Mouse (Mus musculus): ENCODE data around the gene Lamtor4. TPM values are rescaled to one million over a fixed set of nuclear protein-coding genes. Genes with fewer than 3 reads are reported as not detected.

Gene Lamtor4
- polyA plus RNA-seq, 1 experiment from 2014 or later, result 47.9 TPM

DNA sequence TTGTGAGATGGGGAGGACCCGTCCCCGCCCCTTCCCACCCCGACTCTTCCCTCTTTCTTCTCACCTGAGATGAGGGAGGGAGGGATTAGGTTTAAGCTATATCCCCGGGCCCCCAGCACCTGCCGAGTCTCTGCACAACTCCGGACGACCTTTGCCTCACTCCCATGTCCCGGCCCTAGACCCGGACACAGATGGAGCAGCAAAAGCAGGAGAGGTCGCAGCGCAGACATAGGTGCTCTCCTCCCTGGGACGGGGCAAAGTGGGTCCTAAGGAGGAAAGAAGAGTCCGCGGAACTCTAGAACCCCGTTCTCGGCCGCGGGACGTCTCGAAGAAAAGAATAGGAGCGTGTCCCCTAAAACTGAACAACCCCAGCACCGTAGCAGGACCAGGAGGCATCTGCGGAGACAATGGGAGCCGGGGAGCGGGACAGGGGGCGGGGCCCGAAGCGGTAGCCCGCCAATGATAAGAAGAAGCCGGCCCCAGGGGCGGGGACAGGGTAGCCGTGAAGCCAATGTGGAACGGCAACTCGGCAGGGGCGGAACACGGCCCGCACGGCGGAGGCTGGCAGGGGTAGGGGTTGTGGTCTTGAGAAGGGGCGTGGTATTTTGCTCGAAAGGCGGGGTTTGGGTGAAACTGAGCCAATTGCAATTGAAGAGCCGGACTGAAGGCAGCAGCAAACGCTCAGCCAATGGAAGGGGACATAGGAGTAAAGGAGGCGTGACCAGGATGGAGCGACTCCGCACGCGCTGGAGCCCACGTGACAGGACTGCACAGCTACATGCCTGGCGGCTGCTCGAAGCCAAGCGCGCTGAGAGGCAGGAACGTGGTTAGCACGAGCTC is 24.5 kb downstream of the Lamtor4 start, which contains the start of the genes Gm43720, Gpc2 and Stag3:
Gene Gm43720 (minus strand): TSS at position 374 of the 840 bp plus-strand sequence.
Gene Gpc2 (minus strand): TSS at position 421 of the 840 bp plus-strand sequence.
Gene Stag3 (plus strand): TSS at position 656 of the 840 bp plus-strand sequence.
- H3K4me3 ChIP-seq, result peak within 1 kb of the TSS; percentile 66
- peaks cover 39% of the 10 kb centered on the region for H3K36me3 ChIP-seq
- H3K27me3 ChIP-seq (ENCODE audit: low read depth, poor library complexity, severe bottlenecking), result peaks cover 26% of the 10 kb centered on the region
- DNase-seq (ENCODE audit: low spot score), result peak; percentile 99
- H3K27ac ChIP-seq (replicated peaks), result peak within 1 kb of the TSS; percentile 93
- H3K9me3 ChIP-seq (replicated peaks), result peaks cover 8% of the 10 kb centered on the region; the same call in 1 of the 2 replicates
- H3K4me1 ChIP-seq, result peaks cover 44% of the 10 kb centered on the region
- under 1% methylated on average over 56 of the region's 56 CpGs for WGBS

DNA sequence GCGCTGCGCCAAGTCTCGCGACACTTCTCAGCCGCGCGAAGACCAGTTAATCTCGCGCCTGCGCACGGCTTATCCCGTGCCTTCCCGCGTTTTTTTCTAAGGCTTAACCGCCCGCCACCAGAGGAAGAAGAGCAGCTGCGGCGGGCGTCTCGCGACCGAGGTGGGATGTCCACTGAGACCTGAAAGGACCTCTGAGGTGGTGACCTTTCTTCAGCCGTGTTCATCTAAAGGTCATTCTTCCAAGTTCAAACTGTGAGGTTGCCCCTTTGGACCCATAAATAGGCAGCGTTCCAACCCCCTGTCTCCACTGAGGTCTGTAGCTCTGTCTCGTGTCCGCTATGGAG is 25.1 kb downstream of the Lamtor4 start:
- peaks cover 26% of the 10 kb centered on the region for H3K27me3 ChIP-seq (ENCODE audit: low read depth, poor library complexity, severe bottlenecking)
- WGBS, result 26% methylated on average over 26 of the region's 26 CpGs
- peaks cover 8% of the 10 kb centered on the region; the same call in 1 of the 2 replicates for H3K9me3 ChIP-seq (replicated peaks)
- DNase-seq (ENCODE audit: low spot score), result no peak
- H3K36me3 ChIP-seq, result peaks cover 33% of the 10 kb centered on the region
- H3K4me1 ChIP-seq, result peaks cover 38% of the 10 kb centered on the region
- peak overlapping the region; percentile 93; the same call in 1 of the 2 replicates for H3K27ac ChIP-seq (replicated peaks)
- peak overlapping the region; percentile 66 for H3K4me3 ChIP-seq

DNA sequence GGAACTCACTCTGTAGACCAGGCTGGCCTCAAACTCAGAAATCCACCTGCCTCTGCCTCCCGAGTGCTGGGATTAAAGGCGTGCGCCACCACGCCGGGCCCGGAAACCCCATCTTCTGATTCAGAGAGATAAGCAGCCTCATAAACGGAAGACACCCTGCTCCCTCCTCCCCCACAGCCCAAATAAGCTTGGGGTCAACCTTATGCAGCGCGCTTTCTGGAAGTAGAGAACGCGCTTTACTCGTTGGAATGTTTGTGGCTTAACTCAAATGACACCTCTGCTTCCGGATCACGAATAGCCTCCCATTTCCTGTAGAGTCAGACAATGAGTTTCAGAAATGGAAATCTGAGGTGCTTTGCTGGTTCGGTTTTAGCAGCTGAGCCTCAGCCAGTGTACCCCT is 25.5 kb downstream of the Lamtor4 start:
- Histone ChIP-seq H3K4me1 (peaks cover 34% of the 10 kb centered on the region), H3K27me3 (ENCODE audit: low read depth, poor library complexity, severe bottlenecking) (peaks cover 26% of the 10 kb centered on the region), H3K4me3 (no peak overlapping the region), H3K27ac (replicated peaks) (no peak overlapping the region), H3K9me3 (replicated peaks) (peaks cover 8% of the 10 kb centered on the region; the same call in 1 of the 2 replicates), H3K36me3 (peaks cover 29% of the 10 kb centered on the region)
- DNase-seq (ENCODE audit: low spot score), result no peak
- WGBS, result 90% methylated on average over 15 of the region's 15 CpGs

DNA sequence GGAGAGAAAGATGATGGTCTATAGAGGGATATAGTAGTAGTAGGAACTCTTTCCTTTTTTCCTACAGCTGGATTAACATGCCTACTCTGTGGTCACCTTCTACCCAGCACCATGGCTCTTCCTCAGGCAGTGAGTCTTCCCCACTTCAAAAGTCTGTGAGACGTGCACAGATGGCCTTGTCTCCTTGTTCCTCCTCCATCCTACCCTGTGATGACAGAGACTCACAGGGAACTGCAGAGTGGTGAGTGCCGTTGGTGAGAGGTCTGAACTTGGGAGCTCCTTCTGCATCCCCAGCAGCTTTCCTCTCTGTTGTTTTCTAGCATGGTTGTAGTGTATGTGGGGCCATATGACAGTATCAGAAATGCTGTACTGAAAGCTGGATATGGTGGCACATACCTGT is 26.5 kb downstream of the Lamtor4 start:
- DNase-seq (ENCODE audit: low spot score), result no peak
- Histone ChIP-seq H3K27ac (replicated peaks) (no peak overlapping the region), H3K9me3 (replicated peaks) (peaks cover 8% of the 10 kb centered on the region; the same call in 1 of the 2 replicates), H3K4me3 (no peak overlapping the region), H3K27me3 (ENCODE audit: low read depth, poor library complexity, severe bottlenecking) (peaks cover 21% of the 10 kb centered on the region), H3K36me3 (peaks cover 19% of the 10 kb centered on the region), H3K4me1 (peaks cover 24% of the 10 kb centered on the region)
- WGBS, result 86% methylated on average over 2 of the region's 2 CpGs

DNA sequence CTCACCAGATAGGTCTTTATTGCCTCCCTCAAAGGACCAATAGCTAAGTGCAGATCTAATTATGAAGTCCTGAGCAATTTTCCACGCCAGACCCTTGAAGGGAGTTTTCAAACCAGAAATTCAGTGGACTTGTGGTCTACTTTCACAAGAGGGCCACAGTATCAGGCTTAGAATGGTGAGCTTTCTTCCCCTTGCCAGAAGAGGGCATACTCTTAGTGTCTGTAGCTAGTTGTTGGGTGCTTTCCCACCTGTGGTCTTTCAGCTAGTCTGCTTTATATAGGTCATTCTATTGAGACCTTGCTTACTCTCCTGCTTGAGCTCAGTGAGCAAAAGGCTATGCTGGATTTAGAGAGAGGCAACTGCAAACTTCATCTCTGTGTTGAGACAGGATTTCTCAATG is 28.3 kb downstream of the Lamtor4 start:
- H3K27me3 ChIP-seq (ENCODE audit: low read depth, poor library complexity, severe bottlenecking), result peaks cover 15% of the 10 kb centered on the region
- peaks cover 2% of the 10 kb centered on the region; the same call in 1 of the 2 replicates for H3K36me3 ChIP-seq
- 78% methylated on average over 1 of the region's 1 CpGs for WGBS
- peaks cover 7% of the 10 kb centered on the region for H3K4me1 ChIP-seq
- H3K9me3 ChIP-seq (replicated peaks), result peaks cover 8% of the 10 kb centered on the region; the same call in 1 of the 2 replicates
- no peak overlapping the region for H3K27ac ChIP-seq (replicated peaks)
- no peak overlapping the region for H3K4me3 ChIP-seq
- no peak for DNase-seq (ENCODE audit: low spot score)

DNA sequence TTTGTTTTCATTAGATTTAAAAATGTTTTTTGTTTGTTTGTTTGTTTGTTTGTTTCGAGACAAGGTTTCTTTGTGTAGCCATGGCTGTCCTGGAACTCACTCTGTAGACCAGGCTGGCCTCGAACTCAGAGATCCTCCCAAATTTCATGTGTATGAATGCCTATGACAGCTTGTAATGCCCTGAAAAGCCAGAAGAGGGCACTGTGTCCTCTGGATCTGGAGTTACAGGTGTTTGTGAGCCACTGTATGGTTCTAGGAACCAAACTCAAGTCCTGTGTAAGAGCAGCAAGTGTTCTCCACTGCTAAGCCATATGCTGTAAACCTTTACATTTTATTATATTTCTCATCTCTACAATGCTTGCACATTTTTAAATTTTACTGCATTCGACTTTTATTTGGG is 32.6 kb downstream of the Lamtor4 start:
- no peak overlapping the region for H3K27ac ChIP-seq (replicated peaks)
- H3K9me3 ChIP-seq (replicated peaks), result no peaks in the 10 kb centered on the region
- no peaks in the 10 kb centered on the region for H3K27me3 ChIP-seq (ENCODE audit: low read depth, poor library complexity, severe bottlenecking)
- 76% methylated on average over 3 of the region's 3 CpGs for WGBS
- H3K4me3 ChIP-seq, result no peak overlapping the region
- no peaks in the 10 kb centered on the region for H3K4me1 ChIP-seq
- DNase-seq (ENCODE audit: low spot score), result no peak
- H3K36me3 ChIP-seq, result no peaks in the 10 kb centered on the region

DNA sequence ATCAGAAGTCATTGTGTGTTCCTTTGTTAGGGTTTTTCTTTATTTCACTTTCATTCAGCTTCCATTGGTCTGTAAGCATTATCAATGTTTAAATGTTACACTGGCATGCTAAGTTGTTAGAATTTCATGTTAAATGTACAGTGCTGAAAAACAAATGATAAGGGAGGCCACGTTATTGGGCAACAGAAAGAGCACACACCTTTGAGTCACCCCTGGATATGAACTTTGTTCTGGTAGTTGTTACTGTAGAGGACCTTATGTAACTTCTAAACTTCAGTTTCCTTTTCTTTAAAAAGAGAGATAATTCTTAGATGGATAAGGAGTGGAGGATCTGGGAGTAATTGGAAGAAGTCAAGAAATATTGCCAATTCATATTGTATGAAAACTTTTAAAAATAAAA is 36.4 kb downstream of the Lamtor4 start:
- H3K4me1 ChIP-seq, result no peaks in the 10 kb centered on the region
- H3K36me3 ChIP-seq, result no peaks in the 10 kb centered on the region
- no peak for DNase-seq (ENCODE audit: low spot score)
- no peak overlapping the region for H3K27ac ChIP-seq (replicated peaks)
- no peaks in the 10 kb centered on the region for H3K9me3 ChIP-seq (replicated peaks)
- H3K27me3 ChIP-seq (ENCODE audit: low read depth, poor library complexity, severe bottlenecking), result no peaks in the 10 kb centered on the region
- no peak overlapping the region for H3K4me3 ChIP-seq
- WGBS, result 86% methylated on average over 1 of the region's 1 CpGs

DNA sequence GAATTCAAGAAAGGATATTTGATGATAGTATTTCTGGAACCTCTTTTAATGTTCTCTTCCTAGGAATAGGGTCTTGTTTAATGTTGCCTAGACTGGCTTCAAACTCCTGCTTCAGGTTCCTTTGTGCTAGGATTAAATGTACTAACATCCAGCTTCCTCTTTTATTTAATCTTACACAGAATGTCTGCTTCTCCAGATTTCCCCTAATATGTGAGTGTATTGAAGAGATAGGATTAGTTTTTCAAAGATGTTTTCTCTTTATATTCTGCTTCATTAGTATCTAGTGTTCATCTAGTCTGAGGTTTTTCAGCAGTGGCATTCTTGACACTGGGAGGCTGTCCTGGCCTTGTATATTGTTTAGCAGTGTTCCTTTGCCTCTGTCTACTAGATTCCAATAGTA is 38.9 kb downstream of the Lamtor4 start:
- Histone ChIP-seq H3K4me3 (no peak overlapping the region), H3K4me1 (no peaks in the 10 kb centered on the region), H3K36me3 (no peaks in the 10 kb centered on the region), H3K27ac (replicated peaks) (no peak overlapping the region), H3K27me3 (ENCODE audit: low read depth, poor library complexity, severe bottlenecking) (no peaks in the 10 kb centered on the region), H3K9me3 (replicated peaks) (no peaks in the 10 kb centered on the region)
- DNase-seq (ENCODE audit: low spot score), result no peak

DNA sequence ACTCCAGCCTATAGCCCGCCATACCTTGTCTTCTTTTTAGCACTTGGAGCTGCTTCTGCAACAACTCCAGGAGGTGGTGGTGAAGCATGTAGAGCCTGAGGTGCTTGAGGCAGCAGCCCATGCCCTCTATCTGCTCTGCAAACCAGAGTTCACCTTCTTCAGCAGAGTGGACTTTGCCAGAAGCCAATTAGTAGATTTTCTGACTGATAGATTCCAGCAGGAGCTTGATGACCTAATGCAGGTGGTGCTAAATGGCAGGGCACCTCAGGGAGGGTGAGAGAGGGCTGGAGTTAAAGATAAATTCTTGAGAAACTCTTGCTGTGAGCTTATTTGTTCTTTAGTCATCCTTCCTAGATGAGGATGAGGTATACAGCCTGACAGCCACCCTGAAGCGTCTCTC is 44.3 kb downstream of the Lamtor4 start:
- Histone ChIP-seq H3K27ac (replicated peaks) (no peak overlapping the region), H3K27me3 (ENCODE audit: low read depth, poor library complexity, severe bottlenecking) (no peaks in the 10 kb centered on the region), H3K4me3 (no peak overlapping the region), H3K9me3 (replicated peaks) (no peaks in the 10 kb centered on the region), H3K4me1 (no peaks in the 10 kb centered on the region), H3K36me3 (no peaks in the 10 kb centered on the region)
- DNase-seq (ENCODE audit: low spot score), result no peak
- 93% methylated on average over 2 of the region's 2 CpGs for WGBS

Other genes starting within 250 kb of the Lamtor4 start
- not detected in 2 replicates for gene Smok3a, start 234.2 kb upstream of the Lamtor4 start, polyA plus RNA-seq (2016; fragmentation: Nextera tagmentation; extraction: Ambion mirVana)
- gene Smok3b, start 234.1 kb upstream of the Lamtor4 start, polyA plus RNA-seq (2016; fragmentation: Nextera tagmentation; extraction: Ambion mirVana), result not detected in 2 replicates
- gene Smok3c, start 202.3 kb upstream of the Lamtor4 start, polyA plus RNA-seq (2016; fragmentation: Nextera tagmentation; extraction: Ambion mirVana), result not detected in 2 replicates
- 23.1 and 31.1 TPM in 2 replicates for gene Zkscan1, start 170.4 kb upstream of the Lamtor4 start, polyA plus RNA-seq (2016; fragmentation: Nextera tagmentation; extraction: Ambion mirVana)
- gene Zscan21, start 138.6 kb upstream of the Lamtor4 start, polyA plus RNA-seq (2016; fragmentation: Nextera tagmentation; extraction: Ambion mirVana), result 105 and 114 TPM in 2 replicates
- 42.6 and 46.7 TPM in 2 replicates for gene Zfp113, start 99.7 kb upstream of the Lamtor4 start, polyA plus RNA-seq (2016; fragmentation: Nextera tagmentation; extraction: Ambion mirVana)
- gene Cops6, start 94.4 kb upstream of the Lamtor4 start, polyA plus RNA-seq (2016; fragmentation: Nextera tagmentation; extraction: Ambion mirVana), result 369 and 387 TPM in 2 replicates
- gene Ap4m1, start 83.5 kb upstream of the Lamtor4 start, polyA plus RNA-seq (2016; fragmentation: Nextera tagmentation; extraction: Ambion mirVana), result 27.8 and 28.5 TPM in 2 replicates
- 376 and 423 TPM in 2 replicates for gene Mcm7, start 83.1 kb upstream of the Lamtor4 start, polyA plus RNA-seq (2016; fragmentation: Nextera tagmentation; extraction: Ambion mirVana)
- 138 and 146 TPM in 2 replicates for gene Taf6, start 68.0 kb upstream of the Lamtor4 start, polyA plus RNA-seq (2016; fragmentation: Nextera tagmentation; extraction: Ambion mirVana)
- 54.4 and 58.2 TPM in 2 replicates for gene Cnpy4, start 68.0 kb upstream of the Lamtor4 start, polyA plus RNA-seq (2016; fragmentation: Nextera tagmentation; extraction: Ambion mirVana)
- gene Mblac1, start 61.2 kb upstream of the Lamtor4 start, polyA plus RNA-seq (2016; fragmentation: Nextera tagmentation; extraction: Ambion mirVana), result 10.3 and 10.5 TPM in 2 replicates
- not detected in 2 replicates for gene Nxpe5, start 29.6 kb upstream of the Lamtor4 start, polyA plus RNA-seq (2016; fragmentation: Nextera tagmentation; extraction: Ambion mirVana)
- gene BC037034, start 8.6 kb downstream of the Lamtor4 start, polyA plus RNA-seq (2016; fragmentation: Nextera tagmentation; extraction: Ambion mirVana), result 6.9 and 7.3 TPM in 2 replicates
- gene Gal3st4, start 17.4 kb downstream of the Lamtor4 start, polyA plus RNA-seq (2016; fragmentation: Nextera tagmentation; extraction: Ambion mirVana), result 7.1 and 7.3 TPM in 2 replicates
- gene Gm43720, start 24.5 kb downstream of the Lamtor4 start, polyA plus RNA-seq (2016; fragmentation: Nextera tagmentation; extraction: Ambion mirVana), result 0.10 TPM in 2 replicates
- 42.9 and 68.5 TPM in 2 replicates for gene Gpc2, start 24.5 kb downstream of the Lamtor4 start, polyA plus RNA-seq (2016; fragmentation: Nextera tagmentation; extraction: Ambion mirVana)
- gene Stag3, start 24.8 kb downstream of the Lamtor4 start, polyA plus RNA-seq (2016; fragmentation: Nextera tagmentation; extraction: Ambion mirVana), result 2.5 and 4.4 TPM in 2 replicates
- not detected in 2 replicates for gene Pvrig, start 86.5 kb downstream of the Lamtor4 start, polyA plus RNA-seq (2016; fragmentation: Nextera tagmentation; extraction: Ambion mirVana)
- gene Zfp157, start 186.0 kb downstream of the Lamtor4 start, polyA plus RNA-seq (2016; fragmentation: Nextera tagmentation; extraction: Ambion mirVana), result 38.3 and 50.0 TPM in 2 replicates